Mouse (Mus musculus): ENCODE data around the gene Fam24a. TPM values are rescaled to one million over a fixed set of nuclear protein-coding genes. Genes with fewer than 3 reads are reported as not detected.
A peak's percentile ranks its signal among the peaks of the same experiment; 100 is the strongest.

Fam24a gene
- polyA plus RNA-seq, 1 experiment from 2014 or later = not detected

DNA sequence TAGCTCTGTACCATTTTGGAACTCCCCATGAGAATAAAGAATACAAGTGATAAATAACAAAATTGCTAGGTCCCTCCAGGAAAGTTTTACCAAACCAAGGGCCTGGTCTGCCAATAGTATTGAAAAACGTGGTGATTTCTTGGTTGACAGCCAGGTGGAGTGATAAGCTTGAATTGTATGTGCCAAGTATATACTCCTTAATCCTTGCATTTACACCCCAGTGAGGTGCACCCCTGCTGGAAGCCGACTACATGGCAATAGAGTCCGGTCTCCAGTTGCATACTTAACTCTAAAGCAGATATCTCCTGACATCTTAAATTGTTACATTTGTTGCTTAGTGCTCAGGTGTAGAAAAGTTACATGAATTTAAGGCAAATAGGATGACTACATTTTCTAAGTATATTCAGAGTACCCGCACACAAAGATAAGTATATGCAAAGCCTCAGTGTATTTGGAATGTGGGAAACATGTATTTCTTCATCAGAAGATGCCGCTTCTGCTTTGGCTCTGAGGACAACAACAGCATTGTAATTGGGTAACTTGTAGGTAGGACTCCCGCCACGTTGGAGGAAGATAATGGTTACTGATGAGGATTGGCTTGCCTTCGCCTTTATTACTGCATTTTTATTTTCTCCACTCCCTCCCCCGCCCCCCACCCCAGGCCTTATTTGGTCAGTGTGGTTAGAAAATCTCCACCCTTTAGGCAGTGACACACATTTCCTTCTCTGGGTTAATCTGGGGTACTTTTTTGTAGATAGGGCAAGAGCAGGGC is 38.4 kb downstream of the Fam24a start:
- peak; percentile 43 for TF ChIP-seq CTCF (IDR thresholded peaks at IDR 0.05; ENCODE audit: low read depth)
- no peaks in the 10 kb centered on the region for H3K9me3 ChIP-seq (ENCODE audit: control insufficient read depth)
- H3K27ac ChIP-seq (ENCODE audit: low read depth, low read length) = no peak overlapping the region
- H3K4me2 ChIP-seq (replicated peaks; ENCODE audit: low read depth) = peak overlapping the region; percentile 92
- ATAC-seq = no peak
- no peaks in the 10 kb centered on the region for H3K36me3 ChIP-seq (ENCODE audit: control insufficient read depth, insufficient read depth)
- H3K27me3 ChIP-seq (replicated peaks; ENCODE audit: control insufficient read depth, insufficient read depth, low read length) = no peaks in the 10 kb centered on the region
- H3K4me3 ChIP-seq (ENCODE audit: low read depth, low read length) = peak overlapping the region; percentile 67
- WGBS = 62% methylated on average over 9 of the region's 9 CpGs
- no peak overlapping the region for H3K9ac ChIP-seq (ENCODE audit: low read depth, low read length)
- H3K4me1 ChIP-seq (replicated peaks; ENCODE audit: control insufficient read depth, insufficient read depth, low read length) = no peaks in the 10 kb centered on the region

Other genes starting within 250 kb of the Fam24a start
- gene 4933402N03Rik, start 187.6 kb upstream of the Fam24a start, polyA plus RNA-seq (2015; fragmentation: Nextera tagmentation; extraction: Ambion mirVana) = not detected in 2 replicates
- gene 5430419D17Rik, start 159.5 kb upstream of the Fam24a start, polyA plus RNA-seq (2015; fragmentation: Nextera tagmentation; extraction: Ambion mirVana) = not detected in 2 replicates
- gene Cuzd1, start 11.6 kb upstream of the Fam24a start, polyA plus RNA-seq (2015; fragmentation: Nextera tagmentation; extraction: Ambion mirVana) = 0.05 TPM in 1 of 2 replicates, not detected in the other
- gene Fam24b, start 4.3 kb upstream of the Fam24a start, polyA plus RNA-seq (2015; fragmentation: Nextera tagmentation; extraction: Ambion mirVana) = not detected in 2 replicates
- gene 2310057M21Rik, start 28.9 kb downstream of the Fam24a start, polyA plus RNA-seq (2015; fragmentation: Nextera tagmentation; extraction: Ambion mirVana) = 8.0 and 11.0 TPM in 2 replicates
- 37.1 and 42.8 TPM in 2 replicates for gene Pstk, start 37.3 kb downstream of the Fam24a start, polyA plus RNA-seq (2015; fragmentation: Nextera tagmentation; extraction: Ambion mirVana)
- 5.6 and 5.9 TPM in 2 replicates for gene Ikzf5, start 76.7 kb downstream of the Fam24a start, polyA plus RNA-seq (2015; fragmentation: Nextera tagmentation; extraction: Ambion mirVana)
- 23.1 and 23.6 TPM in 2 replicates for gene Acadsb, start 76.7 kb downstream of the Fam24a start, polyA plus RNA-seq (2015; fragmentation: Nextera tagmentation; extraction: Ambion mirVana)
- gene Hmx3, start 209.0 kb downstream of the Fam24a start, polyA plus RNA-seq (2015; fragmentation: Nextera tagmentation; extraction: Ambion mirVana) = 0.91 and 1.4 TPM in 2 replicates
- gene Hmx2, start 214.9 kb downstream of the Fam24a start, polyA plus RNA-seq (2015; fragmentation: Nextera tagmentation; extraction: Ambion mirVana) = 0.55 and 0.56 TPM in 2 replicates
- 72.3 and 74.7 TPM in 2 replicates for gene Bub3, start 226.4 kb downstream of the Fam24a start, polyA plus RNA-seq (2015; fragmentation: Nextera tagmentation; extraction: Ambion mirVana)

Measured in intestine, postnatal 0 days (tissue).